Mouse (Mus musculus) limb, embryonic 13.5 days (tissue): ENCODE measurements at regions not wholly inside any gene's neighbourhood (a gene's known extent, or its start where the extent isn't known, plus 50 kb on each side); places are given as distances from the start of the nearest gene placed in this dataset.

Experiments used
- ATAC-seq: fragments of 200-750 bp; cut with Nextera tagmentation; 2 replicates; pipeline ENCODE4 v1.8.0; 2017; ENCODE audit warnings: low read depth, moderate number of reproducible peaks, moderate TSS enrichment; ENCODE audit not compliant: low FRiP score
- H3K27ac ChIP-seq: fragments of 300-500 bp; sonication (generic); 2 replicates; pipeline ENCODE4 v1.5.1; 2015; ENCODE audit warnings: inconsistent platforms, mild to moderate bottlenecking, moderate library complexity
- H3K27me3 ChIP-seq: fragments of 300-500 bp; sonication (generic); 2 replicates; pipeline ENCODE4 v1.6.1; 2015; ENCODE audit warnings: mild to moderate bottlenecking, inconsistent platforms
- H3K36me3 ChIP-seq: fragments of 300-500 bp; sonication (generic); 2 replicates; pipeline ENCODE4 v1.6.1; 2015; ENCODE audit warnings: inconsistent platforms, mild to moderate bottlenecking, moderate library complexity
- H3K4me1 ChIP-seq: fragments of 300-500 bp; sonication (generic); 2 replicates; pipeline ENCODE4 v1.6.1; 2015; ENCODE audit warnings: inconsistent platforms
- H3K4me2 ChIP-seq: fragments of 300-500 bp; sonication (generic); replicated peaks from 2 replicates; pipeline ENCODE4 v1.6.1; 2015; ENCODE audit warnings: inconsistent platforms, mild to moderate bottlenecking, moderate library complexity
- H3K4me3 ChIP-seq: fragments of 300-500 bp; sonication (generic); 2 replicates; pipeline ENCODE4 v1.5.1; 2015; ENCODE audit warnings: moderate library complexity, mild to moderate bottlenecking, inconsistent platforms
- H3K9ac ChIP-seq: fragments of 300-500 bp; sonication (generic); 2 replicates; pipeline ENCODE4 v1.6.1; 2015; ENCODE audit warnings: mild to moderate bottlenecking, inconsistent platforms
- H3K9me3 ChIP-seq: fragments of 300-500 bp; sonication (generic); 2 replicates; pipeline ENCODE4 v1.6.1; 2016; ENCODE audit warnings: inconsistent platforms
- WGBS: fragments of 180-500 bp; shearing (Covaris S2); methylation state at CpG from one replicate; pipeline ENCODE4 v1.1.7; 2015; 5-methylcytosine and 5-hydroxymethylcytosine counted together

- Histone ChIP-seq H3K4me2 (no peak overlapping the region), H3K36me3 (no peaks in the 10 kb centered on the region), H3K9me3 (peaks cover 3% of the 10 kb centered on the region; the same call in 1 of the 2 replicates), H3K4me3 (no peak overlapping the region), H3K27me3 (no peaks in the 10 kb centered on the region), H3K4me1 (no peaks in the 10 kb centered on the region), H3K9ac (no peak overlapping the region), H3K27ac (no peak overlapping the region)
- WGBS: 82% methylated on average over 1 of the region's 1 CpGs
- no peak for ATAC-seq
Measured at GRCm38 (mm10) chr4:142898994-142899393, 313.8 kb downstream of the Prdm2 start.

- WGBS: 88% methylated on average over 1 of the region's 1 CpGs
- H3K9me3 ChIP-seq: peaks cover 7% of the 10 kb centered on the region; the same call in 1 of the 2 replicates
- no peak overlapping the region for H3K4me2 ChIP-seq
- no peak for ATAC-seq
- H3K4me1 ChIP-seq: 0 out of 2 replicates have a peak, but pooled peaks cover 6% of the 10 kb centered on the region
- H3K27me3 ChIP-seq: no peaks in the 10 kb centered on the region
- no peaks in the 10 kb centered on the region for H3K36me3 ChIP-seq
- H3K9ac ChIP-seq: no peak overlapping the region
- H3K4me3 ChIP-seq: no peak overlapping the region
- H3K27ac ChIP-seq: no peak overlapping the region
Measured at GRCm38 (mm10) chr4:142890711-142891110, 322.1 kb downstream of the Prdm2 start.

- Histone ChIP-seq H3K36me3 (no peaks in the 10 kb centered on the region), H3K27me3 (no peaks in the 10 kb centered on the region), H3K4me2 (no peak overlapping the region), H3K27ac (no peak overlapping the region), H3K4me3 (no peak overlapping the region), H3K9ac (no peak overlapping the region), H3K9me3 (peaks cover 7% of the 10 kb centered on the region; the same call in 1 of the 2 replicates), H3K4me1 (0 out of 2 replicates have a peak, but pooled peaks cover 6% of the 10 kb centered on the region)
- ATAC-seq: no peak
- WGBS: 67% methylated on average over 4 of the region's 4 CpGs
Measured at GRCm38 (mm10) chr4:142888891-142889290, 323.9 kb downstream of the Prdm2 start.

GRCm38 (mm10) chr4:142887876-142888275 lies 324.9 kb downstream of the Prdm2 start:
- Histone ChIP-seq H3K9ac (no peak overlapping the region), H3K27ac (no peak overlapping the region), H3K27me3 (no peaks in the 10 kb centered on the region), H3K4me1 (0 out of 2 replicates have a peak, but pooled peaks cover 6% of the 10 kb centered on the region), H3K36me3 (no peaks in the 10 kb centered on the region), H3K4me2 (no peak overlapping the region), H3K4me3 (no peak overlapping the region), H3K9me3 (peaks cover 7% of the 10 kb centered on the region; the same call in 1 of the 2 replicates)
- no peak for ATAC-seq
- WGBS: 51% methylated on average over 6 of the region's 6 CpGs

GRCm38 (mm10) chr4:142880323-142880759 lies 332.5 kb downstream of the Prdm2 start:
- peaks cover 7% of the 10 kb centered on the region for H3K4me1 ChIP-seq
- no peaks in the 10 kb centered on the region for H3K9me3 ChIP-seq
- no peaks in the 10 kb centered on the region for H3K36me3 ChIP-seq
- no peak overlapping the region for H3K9ac ChIP-seq
- no peak overlapping the region for H3K4me3 ChIP-seq
- 2% methylated on average over 2 of the region's 2 CpGs for WGBS
- H3K4me2 ChIP-seq: no peak overlapping the region
- peaks cover 3% of the 10 kb centered on the region; the same call in 1 of the 2 replicates for H3K27me3 ChIP-seq
- ATAC-seq: peak; percentile 72
- H3K27ac ChIP-seq: no peak overlapping the region

- ATAC-seq: no peak
- H3K27me3 ChIP-seq: no peaks in the 10 kb centered on the region
- H3K4me2 ChIP-seq: no peak overlapping the region
- no peaks in the 10 kb centered on the region for H3K36me3 ChIP-seq
- no peak overlapping the region for H3K4me3 ChIP-seq
- H3K9me3 ChIP-seq: no peaks in the 10 kb centered on the region
- H3K4me1 ChIP-seq: peaks cover 7% of the 10 kb centered on the region
- 82% methylated on average over 3 of the region's 3 CpGs for WGBS
- H3K9ac ChIP-seq: no peak overlapping the region
- H3K27ac ChIP-seq: no peak overlapping the region
Measured at GRCm38 (mm10) chr4:142876151-142876550, 336.6 kb downstream of the Prdm2 start.

- H3K4me1 ChIP-seq: peaks cover 4% of the 10 kb centered on the region
- no peak overlapping the region for H3K4me3 ChIP-seq
- H3K9ac ChIP-seq: no peak overlapping the region
- no peak for ATAC-seq
- no peak overlapping the region for H3K27ac ChIP-seq
- no peaks in the 10 kb centered on the region for H3K9me3 ChIP-seq
- WGBS: 48% methylated on average over 5 of the region's 5 CpGs
- no peak overlapping the region for H3K4me2 ChIP-seq
- H3K27me3 ChIP-seq: no peaks in the 10 kb centered on the region
- no peaks in the 10 kb centered on the region for H3K36me3 ChIP-seq
Measured at GRCm38 (mm10) chr4:142875105-142875504, 337.7 kb downstream of the Prdm2 start.

GRCm38 (mm10) chr4:142866341-142866740 lies 346.5 kb downstream of the Prdm2 start:
- Histone ChIP-seq H3K4me1 (no peaks in the 10 kb centered on the region), H3K9me3 (no peaks in the 10 kb centered on the region), H3K9ac (no peak overlapping the region), H3K27me3 (no peaks in the 10 kb centered on the region), H3K4me2 (no peak overlapping the region), H3K27ac (no peak overlapping the region), H3K36me3 (no peaks in the 10 kb centered on the region), H3K4me3 (no peak overlapping the region)
- no peak for ATAC-seq
- WGBS: 81% methylated on average over 7 of the region's 7 CpGs

- Histone ChIP-seq H3K4me2 (no peak overlapping the region), H3K9ac (no peak overlapping the region), H3K27me3 (no peaks in the 10 kb centered on the region), H3K4me3 (no peak overlapping the region), H3K36me3 (no peaks in the 10 kb centered on the region), H3K27ac (no peak overlapping the region), H3K9me3 (no peaks in the 10 kb centered on the region), H3K4me1 (no peaks in the 10 kb centered on the region)
- WGBS: 94% methylated on average over 2 of the region's 2 CpGs
- no peak for ATAC-seq
Measured at GRCm38 (mm10) chr4:142865593-142865992, 347.2 kb downstream of the Prdm2 start.

GRCm38 (mm10) chr4:142863939-142864338 lies 348.9 kb downstream of the Prdm2 start:
- no peak overlapping the region for H3K9ac ChIP-seq
- 79% methylated on average over 5 of the region's 5 CpGs for WGBS
- H3K9me3 ChIP-seq: no peaks in the 10 kb centered on the region
- H3K27me3 ChIP-seq: no peaks in the 10 kb centered on the region
- no peak for ATAC-seq
- H3K27ac ChIP-seq: no peak overlapping the region
- H3K4me1 ChIP-seq: no peaks in the 10 kb centered on the region
- H3K4me3 ChIP-seq: no peak overlapping the region
- no peaks in the 10 kb centered on the region for H3K36me3 ChIP-seq
- H3K4me2 ChIP-seq: no peak overlapping the region

- no peaks in the 10 kb centered on the region for H3K36me3 ChIP-seq
- H3K9me3 ChIP-seq: no peaks in the 10 kb centered on the region
- no peaks in the 10 kb centered on the region for H3K27me3 ChIP-seq
- H3K4me1 ChIP-seq: peaks cover 12% of the 10 kb centered on the region; the same call in 1 of the 2 replicates
- no peak for ATAC-seq
- H3K27ac ChIP-seq: no peak overlapping the region
- no peak overlapping the region for H3K4me3 ChIP-seq
- H3K4me2 ChIP-seq: no peak overlapping the region
- WGBS: 92% methylated on average over 3 of the region's 3 CpGs
- no peak overlapping the region for H3K9ac ChIP-seq
Measured at GRCm38 (mm10) chr4:142860441-142860840, 352.4 kb downstream of the Prdm2 start.

- Histone ChIP-seq H3K4me1 (peaks cover 13% of the 10 kb centered on the region; the same call in 1 of the 2 replicates), H3K27me3 (no peaks in the 10 kb centered on the region), H3K4me3 (no peak overlapping the region), H3K9ac (no peak overlapping the region), H3K36me3 (no peaks in the 10 kb centered on the region), H3K9me3 (no peaks in the 10 kb centered on the region), H3K27ac (peak overlapping the region; percentile 15; the same call in 1 of the 2 replicates), H3K4me2 (no peak overlapping the region)
- WGBS: 51% methylated on average over 6 of the region's 6 CpGs
- peak; percentile 66; the same call in 1 of the 2 replicates for ATAC-seq
Measured at GRCm38 (mm10) chr4:142856626-142857025, 356.2 kb downstream of the Prdm2 start.

GRCm38 (mm10) chr4:142855635-142856034 lies 357.2 kb downstream of the Prdm2 start:
- H3K4me1 ChIP-seq: peaks cover 13% of the 10 kb centered on the region; the same call in 1 of the 2 replicates
- ATAC-seq: no peak
- H3K9me3 ChIP-seq: no peaks in the 10 kb centered on the region
- H3K9ac ChIP-seq: no peak overlapping the region
- no peaks in the 10 kb centered on the region for H3K27me3 ChIP-seq
- no peak overlapping the region for H3K4me2 ChIP-seq
- no peaks in the 10 kb centered on the region for H3K36me3 ChIP-seq
- no peak overlapping the region for H3K4me3 ChIP-seq
- no peak overlapping the region for H3K27ac ChIP-seq
- 83% methylated on average over 6 of the region's 6 CpGs for WGBS
